In the genomic region with DNA sequence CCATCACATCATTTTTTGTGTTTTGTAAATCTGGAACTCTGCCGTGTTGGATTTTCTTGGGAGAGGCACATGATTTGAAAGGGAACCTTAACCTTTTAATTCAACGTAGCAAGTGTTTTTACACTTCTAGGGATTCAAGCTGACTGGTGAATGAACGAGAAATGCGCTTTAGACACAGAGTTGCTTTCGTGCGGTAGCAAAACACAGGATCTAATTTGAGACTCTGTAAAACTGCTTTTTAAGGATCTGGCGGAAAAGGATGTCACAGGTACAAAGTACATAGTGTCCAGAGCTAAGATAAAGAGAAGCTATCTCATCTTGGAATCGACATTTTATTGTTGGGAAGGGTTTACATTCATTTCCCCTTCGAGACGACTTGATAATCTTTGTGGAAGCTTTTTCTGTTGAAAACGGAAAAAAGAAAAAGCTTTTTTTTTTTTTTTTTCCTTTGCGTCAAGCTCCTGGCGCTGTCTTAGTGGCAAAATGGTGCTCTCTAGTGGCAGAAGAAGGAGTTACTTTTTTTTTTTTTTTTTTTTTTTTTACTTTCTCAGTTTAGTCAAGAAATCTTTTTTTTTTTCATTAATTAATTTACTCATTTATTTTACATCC, we compare ENCODE assay signal across 9 mouse cellular contexts. TPM values are rescaled to one million over a fixed set of nuclear protein-coding genes. Genes with fewer than 3 reads are reported as not detected.
DNase-seq lines count a peak whose midpoint lies in the region; ATAC-seq and TF ChIP-seq lines count a peak whose summit lies in the region.
"Had no signal": no experiment of that assay in that cellular context is flagged by ENCODE, and none has a peak within 500 bp of the region (broad histone marks: within the 10 kb centered on the region; RNA-seq: fewer than 3 reads in every experiment).

No protein-coding gene starts in this region.

- H3K27me3 ChIP-seq in heart, embryonic 13.5 days (replicated peaks), result 0 out of 2 replicates have a peak, but pooled peaks cover 3% of the 10 kb centered on the region
- peaks cover 2% of the 10 kb centered on the region for H3K27me3 ChIP-seq in CH12.LX (replicated peaks)
- no peaks in the 10 kb centered on the region for H3K27me3 ChIP-seq in limb, embryonic 15.5 days

- intact Hi-C loops in heart, postnatal 10 days (cut with DNase I), result loop anchor here (2.0 to 10.0 kb wide), 3 partner anchors 52 to 580 kb away; no protein-coding TSS in a partner anchor

- no peak for DNase-seq in heart, postnatal 10 days
- DNase-seq in CH12.LX (ENCODE audit: extremely low read depth), result peak; percentile 29
- DNase-seq in yolk sac, embryonic 10.5 days (ENCODE audit: low spot score), result no peak
- no peak for DNase-seq in urinary bladder, postnatal 10 days (ENCODE audit: low spot score)
- no peak for DNase-seq in spleen, postnatal 4 days (ENCODE audit: low spot score in 2 of 2)

- dilution Hi-C loops in CH12.LX (cut with MboI; ENCODE audit: extremely low pct_ligation_motif_present, extremely low pct_unique_long_range_greater_than_20kb, low sequenced_read_pairs), result no loop called here

- no peaks in the 10 kb centered on the region for H3K36me3 ChIP-seq in heart, embryonic 13.5 days
- no peaks in the 10 kb centered on the region for H3K36me3 ChIP-seq in CH12.LX (replicated peaks in 1 of 2; ENCODE audit: control insufficient read depth in 1 of 2, insufficient read depth in 1 of 2, low read length in 1 of 2)
- H3K36me3 ChIP-seq in limb, embryonic 15.5 days, result no peaks in the 10 kb centered on the region

- in situ Hi-C loops in CH12.LX (cut with MboI; ENCODE audit: low pct_ligation_motif_present, low pct_unique_long_range_greater_than_20kb, low sequenced_read_pairs), result loop anchor here (10.0 to 25.0 kb wide), 2 partner anchors 458 to 570 kb away; partner anchors contain the start of gene Klhdc10

- TF ChIP-seq POLR2A in CH12.LX (IDR thresholded peaks at IDR 0.05; ENCODE audit: low read depth, low read length), result no peak
- no peak for TF ChIP-seq POLR2A in embryonic fibroblast, embryonic 13.5 days (IDR thresholded peaks at IDR 0.05; ENCODE audit: low read depth, low read length)

- 0 out of 2 replicates have a peak, but pooled peaks have one; percentile 26 for TF ChIP-seq EP300 in CH12.LX (IDR thresholded peaks at IDR 0.05; ENCODE audit: low read length)

- WGBS in heart, embryonic 13.5 days, result 17% methylated on average over 13 of the region's 13 CpGs
- WGBS in limb, embryonic 15.5 days, result 9% methylated on average over 13 of the region's 13 CpGs

- no peaks in the 10 kb centered on the region for H3K9me3 ChIP-seq in heart, embryonic 13.5 days
- no peaks in the 10 kb centered on the region for H3K9me3 ChIP-seq in CH12.LX (replicated peaks; ENCODE audit: low read length)
- no peaks in the 10 kb centered on the region for H3K9me3 ChIP-seq in limb, embryonic 15.5 days

- no peaks in the 10 kb centered on the region for H3K79me2 ChIP-seq in CH12.LX (replicated peaks; ENCODE audit: control insufficient read depth, extremely low read depth, insufficient read depth, poor library complexity, severe bottlenecking)

- H3K4me2 ChIP-seq in heart, embryonic 13.5 days, result peak overlapping the region; percentile 68
- peak overlapping the region; percentile 56 for H3K4me2 ChIP-seq in CH12.LX (ENCODE audit: insufficient read depth, low read depth, poor library complexity, severe bottlenecking)
- H3K4me2 ChIP-seq in limb, embryonic 15.5 days, result peak overlapping the region; percentile 42

- peak in 1 of 2 experiments; percentile 80; a peak in 2 of 4 replicates for TF ChIP-seq CTCF in CH12.LX (conservative IDR thresholded peaks at IDR 0.05 in 1 of 2, IDR thresholded peaks at IDR 0.05 in 1 of 2; ENCODE audit: low read depth in 2 of 2, low read length in 2 of 2)
- TF ChIP-seq CTCF in embryonic fibroblast, embryonic 13.5 days (IDR thresholded peaks at IDR 0.05; ENCODE audit: borderline replicate concordance, insufficient read depth, low read length), result no peak

- H3K27ac ChIP-seq in heart, embryonic 13.5 days (replicated peaks), result no peak overlapping the region
- H3K27ac ChIP-seq in CH12.LX (ENCODE audit: insufficient read depth, low read depth), result no peak overlapping the region
- no peak overlapping the region for H3K27ac ChIP-seq in embryonic fibroblast, embryonic 13.5 days (ENCODE audit: insufficient read depth, low read length)
- H3K27ac ChIP-seq in limb, embryonic 15.5 days, result peak overlapping the region; percentile 69

- H3K9ac ChIP-seq in heart, embryonic 13.5 days, result peak overlapping the region; percentile 68
- peak overlapping the region; percentile 34; the same call in 1 of the 2 replicates for H3K9ac ChIP-seq in CH12.LX (ENCODE audit: insufficient read depth, low read depth)
- no peak overlapping the region; the same call in 1 of the 2 replicates for H3K9ac ChIP-seq in limb, embryonic 15.5 days

- H3K4me3 ChIP-seq in heart, embryonic 13.5 days, result peak overlapping the region; percentile 43
- peak overlapping the region in 1 of 3 experiments; percentile 22 for H3K4me3 ChIP-seq in CH12.LX (replicated peaks in 1 of 3; ENCODE audit: low read depth in 2 of 3, low read length in 2 of 3, poor library complexity in 1 of 3)
- peak overlapping the region; percentile 37 for H3K4me3 ChIP-seq in embryonic fibroblast, embryonic 13.5 days (ENCODE audit: insufficient read depth, low read length)
- peak overlapping the region; percentile 34 for H3K4me3 ChIP-seq in limb, embryonic 15.5 days

- no peak for ATAC-seq in heart, embryonic 13.5 days (ENCODE audit: extremely low read depth, insufficient number of reproducible peaks, low FRiP score, low TSS enrichment)
- ATAC-seq in limb, embryonic 15.5 days (ENCODE audit: insufficient number of reproducible peaks, low FRiP score, low TSS enrichment, low read depth), result no peak

- TF ChIP-seq RAD21 in CH12.LX (IDR thresholded peaks at IDR 0.05; ENCODE audit: low read depth, low read length), result peak; percentile 86

- peaks cover 8% of the 10 kb centered on the region; the same call in 1 of the 2 replicates for H3K4me1 ChIP-seq in heart, embryonic 13.5 days
- H3K4me1 ChIP-seq in CH12.LX (ENCODE audit: control insufficient read depth in 1 of 2, insufficient read depth in 2 of 2), result no peaks in the 10 kb centered on the region; a peak in 1 of 4 replicates
- H3K4me1 ChIP-seq in embryonic fibroblast, embryonic 13.5 days (ENCODE audit: control insufficient read depth, insufficient read depth, low read length), result peaks cover 6% of the 10 kb centered on the region
- peaks cover 9% of the 10 kb centered on the region; the same call in 1 of the 2 replicates for H3K4me1 ChIP-seq in limb, embryonic 15.5 days

TF ChIP-seq in CH12.LX, 34 proteins besides CTCF, POLR2A, EP300 and RAD21:
- peak; percentile 100 for TF ChIP-seq ZNF384 (IDR thresholded peaks at IDR 0.05; ENCODE audit: low read depth, low read length)
- peak; percentile 35; the same call in 1 of the 2 replicates for TF ChIP-seq ZC3H11A (IDR thresholded peaks at IDR 0.05; ENCODE audit: low read depth, low read length)
- TF ChIP-seq SMC3 (IDR thresholded peaks at IDR 0.05; ENCODE audit: low read depth, low read length), result peak; percentile 69
- no peak for TF ChIP-seq PAX5 (IDR thresholded peaks at IDR 0.05; ENCODE audit: low read length)
- TF ChIP-seq IRF4 (IDR thresholded peaks at IDR 0.05; ENCODE audit: low read depth, low read length), result peak; percentile 23; the same call in 1 of the 2 replicates
TF ChIP-seq in CH12.LX: peak in this region for 4.

RNA-seq across cellular contexts. Expression of gene Klf14, which starts 23.6 kb away (rescaled TPM):
- 1.5 and 1.8 TPM in 2 replicates for polyA plus RNA-seq in heart, embryonic 13.5 days (2015; fragmentation: Nextera tagmentation; extraction: Ambion mirVana)
- under 1 TPM; 0.72 to 0.89 TPM for total RNA-seq in heart, postnatal 10 days (2021)
- total RNA-seq in CH12.LX (2012; rRNA removed) (not detected in 2 replicates), CH12.LX (2014; rRNA removed) (not detected in 2 replicates)
- not detected in 2 replicates for polyA plus RNA-seq in CH12.LX (2012; ENCODE audit: insufficient read length, low read depth)
- 0.79 TPM in 1 of 2 replicates, not detected in the other for polyA plus RNA-seq in embryonic fibroblast, embryonic 13.5 days (2011; ENCODE audit: insufficient read length, low read depth, missing spikeins)
- polyA plus RNA-seq in limb, embryonic 15.5 days (2015; fragmentation: Nextera tagmentation; extraction: Ambion mirVana), result 10.1 and 12.6 TPM in 2 replicates
- total RNA-seq: neutrophil, adult 5-6 weeks had no signal
